Mouse (Mus musculus): ENCODE measurements around the gene Mkks. TPM values are rescaled to one million over a fixed set of nuclear protein-coding genes. Genes with fewer than 3 reads are reported as not detected.
A peak's percentile ranks its signal among the peaks of the same experiment; 100 is the strongest.

Gene Mkks
- 11.6 and 12.1 TPM in 2 replicates for polyA plus RNA-seq (2015; fragmentation: Nextera tagmentation; extraction: Ambion mirVana)

- Histone ChIP-seq H3K4me1 (peaks cover 11% of the 10 kb centered on the region), H3K9ac (peak within 1 kb of the TSS; percentile 85), H3K27ac (peak within 1 kb of the TSS; percentile 97), H3K27me3 (no peaks in the 10 kb centered on the region), H3K36me3 (no peaks in the 10 kb centered on the region), H3K4me2 (peak within 1 kb of the TSS; percentile 51), H3K4me3 (peak within 1 kb of the TSS; percentile 91), H3K9me3 (no peaks in the 10 kb centered on the region)
- under 1% methylated on average over 49 of the region's 49 CpGs for WGBS
- ATAC-seq (ENCODE audit: borderline replicate concordance, extremely low read depth, low FRiP score, low TSS enrichment), result peak; percentile 98
These were observed at the start of gene Mkks, which contains the start of the genes Slx4ip and AL731706.1 for GRCm38 (mm10) chr2:136891068-136891950. Mkks (minus strand) TSS chr2:136891389. Slx4ip (plus strand) TSS chr2:136891218. AL731706.1 (minus strand) TSS chr2:136891389.

DNA sequence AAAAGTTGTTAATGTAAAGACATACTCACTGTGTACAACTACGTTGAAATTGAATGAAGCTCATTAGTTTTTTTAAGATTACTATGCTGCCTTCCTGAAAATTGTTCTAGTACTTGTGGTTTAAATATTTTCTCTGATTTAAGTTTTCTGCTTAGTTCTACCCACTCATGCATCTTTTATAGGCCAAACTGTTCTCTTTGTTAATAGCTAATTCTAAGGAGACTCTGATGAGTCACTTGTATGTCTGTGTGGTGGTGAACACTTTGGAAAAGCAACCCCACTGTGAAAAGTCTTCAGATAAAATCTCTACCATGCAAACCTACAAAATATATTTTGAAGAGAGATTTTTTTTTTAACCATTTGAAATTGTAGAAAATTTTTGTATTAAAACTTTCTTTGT lies 47.1 kb upstream of the Mkks start:
- no peak for ATAC-seq (ENCODE audit: borderline replicate concordance, extremely low read depth, low FRiP score, low TSS enrichment)
- WGBS, result 86% methylated on average over 1 of the region's 1 CpGs
- H3K4me2 ChIP-seq, result no peak overlapping the region
- no peaks in the 10 kb centered on the region for H3K36me3 ChIP-seq
- no peak overlapping the region for H3K4me3 ChIP-seq
- no peaks in the 10 kb centered on the region for H3K9me3 ChIP-seq
- H3K27me3 ChIP-seq, result no peaks in the 10 kb centered on the region
- H3K4me1 ChIP-seq, result no peaks in the 10 kb centered on the region
- H3K9ac ChIP-seq, result no peak overlapping the region
- H3K27ac ChIP-seq, result no peak overlapping the region

- Histone ChIP-seq H3K27me3 (no peaks in the 10 kb centered on the region), H3K9me3 (no peaks in the 10 kb centered on the region), H3K27ac (no peak overlapping the region), H3K36me3 (no peaks in the 10 kb centered on the region), H3K4me3 (no peak overlapping the region), H3K4me2 (no peak overlapping the region), H3K9ac (no peak overlapping the region), H3K4me1 (no peaks in the 10 kb centered on the region)
- WGBS, result 85% methylated on average over 4 of the region's 4 CpGs
- no peak for ATAC-seq (ENCODE audit: borderline replicate concordance, extremely low read depth, low FRiP score, low TSS enrichment)
These were observed 45.5 kb upstream of the Mkks start for GRCm38 (mm10) chr2:136936391-136937288.

DNA sequence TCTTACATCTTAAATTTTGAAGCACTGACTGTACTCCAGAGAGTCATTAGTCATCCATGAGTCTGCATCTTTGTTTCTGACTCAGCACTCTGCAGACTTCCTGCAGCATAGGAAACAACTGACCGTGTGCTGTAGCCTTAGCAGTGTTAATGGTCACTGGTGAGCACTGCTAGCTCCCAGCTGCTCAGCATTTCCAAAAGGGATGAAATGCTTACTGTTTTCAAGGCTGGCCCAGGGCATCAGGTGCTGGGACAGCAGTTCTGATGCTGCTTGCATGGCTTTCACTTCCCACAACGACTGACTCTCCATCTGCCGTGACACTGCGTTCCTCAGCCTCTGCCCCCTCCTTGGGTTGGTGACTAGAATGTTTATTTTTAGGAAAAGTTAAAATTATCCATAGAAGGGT lies 29.8 kb upstream of the Mkks start:
- peaks cover 8% of the 10 kb centered on the region for H3K4me1 ChIP-seq
- no peak overlapping the region for H3K4me2 ChIP-seq

DNA sequence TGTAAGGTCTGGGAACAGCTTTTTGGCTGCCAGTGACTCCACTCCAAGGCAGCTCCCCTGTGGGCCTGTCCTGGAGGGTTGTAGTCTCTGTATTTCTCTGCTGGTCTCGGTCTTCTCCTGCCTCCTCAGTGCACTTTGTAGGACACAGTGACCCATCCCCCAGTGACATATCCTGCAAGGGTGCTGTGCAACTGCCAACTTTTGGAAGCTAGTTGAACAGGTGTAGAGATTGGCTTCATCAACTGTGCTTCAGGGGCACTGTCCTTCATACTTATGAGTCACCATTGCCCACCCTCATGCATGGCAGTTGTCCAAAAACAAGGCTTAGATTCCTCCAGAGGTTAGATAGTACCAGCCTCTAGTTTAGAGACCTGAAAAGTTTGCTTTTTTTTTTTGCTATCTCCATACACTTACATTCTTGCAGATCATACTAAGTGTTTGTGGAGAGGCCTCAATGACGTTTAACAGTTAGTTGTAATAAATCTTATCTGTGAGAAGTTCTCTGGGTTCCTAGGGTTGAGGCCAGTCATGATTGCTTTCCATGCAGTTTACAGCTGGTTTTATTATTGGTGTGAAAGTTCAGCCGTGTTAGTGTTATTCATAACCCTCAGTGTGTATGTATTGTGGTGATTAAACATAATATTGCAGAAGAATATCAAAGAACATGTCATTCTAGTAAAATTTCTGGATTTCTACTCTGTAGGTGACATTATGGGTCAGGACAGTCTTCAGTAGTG lies 29.2 kb upstream of the Mkks start:
- Histone ChIP-seq H3K27me3 (no peaks in the 10 kb centered on the region), H3K4me1 (peaks cover 8% of the 10 kb centered on the region), H3K36me3 (no peaks in the 10 kb centered on the region), H3K9me3 (no peaks in the 10 kb centered on the region), H3K9ac (no peak overlapping the region), H3K4me2 (no peak overlapping the region), H3K4me3 (no peak overlapping the region), H3K27ac (no peak overlapping the region)
- WGBS, result 69% methylated on average over 3 of the region's 3 CpGs
- ATAC-seq (ENCODE audit: borderline replicate concordance, extremely low read depth, low FRiP score, low TSS enrichment), result no peak

More for the DNA sequence above, 29.8 kb upstream of the Mkks start:
- no peak overlapping the region for H3K4me3 ChIP-seq
- no peaks in the 10 kb centered on the region for H3K27me3 ChIP-seq
- WGBS, result 25% methylated on average over 4 of the region's 4 CpGs
- H3K27ac ChIP-seq, result no peak overlapping the region
- no peaks in the 10 kb centered on the region for H3K36me3 ChIP-seq
- ATAC-seq (ENCODE audit: borderline replicate concordance, extremely low read depth, low FRiP score, low TSS enrichment), result peak; percentile 69; the same call in 1 of the 2 replicates
- H3K9me3 ChIP-seq, result no peaks in the 10 kb centered on the region
- no peak overlapping the region for H3K9ac ChIP-seq

DNA sequence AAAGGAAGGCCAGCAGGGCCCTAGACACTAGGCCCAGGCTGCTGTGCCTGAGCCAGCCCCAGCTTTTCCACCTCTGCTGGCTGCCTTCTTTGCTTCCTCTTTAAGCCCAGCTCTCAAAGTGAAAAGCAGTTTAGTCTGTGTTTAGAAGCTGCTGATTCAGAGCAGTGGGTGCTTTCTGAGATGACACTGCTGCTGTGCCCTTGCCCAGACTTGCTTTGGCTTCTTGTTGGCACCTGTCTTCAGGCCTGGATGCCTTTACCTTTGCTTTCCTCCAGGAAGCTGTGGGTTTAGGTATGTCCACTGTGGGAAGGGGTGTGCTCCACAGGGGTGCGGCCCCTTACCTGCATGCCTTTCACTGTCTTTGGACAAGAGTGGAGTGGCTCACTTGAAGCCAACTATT lies 28.2 kb upstream of the Mkks start:
- ATAC-seq (ENCODE audit: borderline replicate concordance, extremely low read depth, low FRiP score, low TSS enrichment), result no peak
- H3K9ac ChIP-seq, result no peak overlapping the region
- no peaks in the 10 kb centered on the region for H3K27me3 ChIP-seq
- H3K4me1 ChIP-seq, result peaks cover 8% of the 10 kb centered on the region
- H3K9me3 ChIP-seq, result no peaks in the 10 kb centered on the region
- H3K36me3 ChIP-seq, result no peaks in the 10 kb centered on the region
- no peak overlapping the region for H3K4me3 ChIP-seq
- WGBS, result 91% methylated on average over 1 of the region's 1 CpGs
- H3K4me2 ChIP-seq, result no peak overlapping the region
- no peak overlapping the region for H3K27ac ChIP-seq

DNA sequence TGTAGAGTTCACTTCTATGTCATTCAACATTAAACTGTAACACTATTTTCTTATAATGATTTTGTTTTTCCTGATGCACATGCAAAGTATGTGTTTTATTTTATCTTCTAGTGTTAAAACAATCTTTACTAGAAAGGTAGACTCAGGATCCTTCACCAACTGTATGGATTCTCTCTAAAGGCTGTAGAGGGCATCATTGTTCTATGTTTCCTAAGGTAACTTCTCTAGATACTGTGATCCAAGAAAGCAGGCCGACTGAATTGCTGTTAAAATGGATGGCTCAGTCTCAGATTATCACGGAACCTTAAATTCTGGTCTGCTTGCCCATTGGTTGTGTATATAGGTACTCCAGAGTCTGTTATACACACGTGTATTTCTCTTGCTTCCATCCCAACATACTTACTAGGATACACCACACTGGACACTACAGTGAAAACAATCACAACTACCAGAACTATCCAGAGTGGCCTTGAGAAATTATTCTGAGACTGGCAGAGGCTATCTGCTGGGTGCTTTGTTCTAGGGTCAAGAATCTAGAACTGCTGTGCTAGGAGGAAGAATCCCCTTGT lies 23.2 kb upstream of the Mkks start:
- 42% methylated on average over 3 of the region's 3 CpGs for WGBS
- H3K9ac ChIP-seq, result no peak overlapping the region
- no peak for ATAC-seq (ENCODE audit: borderline replicate concordance, extremely low read depth, low FRiP score, low TSS enrichment)

GRCm38 (mm10) chr2:136913021-136913420 lies 21.8 kb upstream of the Mkks start:
- no peaks in the 10 kb centered on the region for H3K9me3 ChIP-seq
- H3K36me3 ChIP-seq, result no peaks in the 10 kb centered on the region
- H3K9ac ChIP-seq, result no peak overlapping the region
- H3K4me2 ChIP-seq, result no peak overlapping the region
- no peak for ATAC-seq (ENCODE audit: borderline replicate concordance, extremely low read depth, low FRiP score, low TSS enrichment)
- peak overlapping the region; percentile 47; the same call in 1 of the 2 replicates for H3K27ac ChIP-seq
- no peaks in the 10 kb centered on the region for H3K27me3 ChIP-seq
- 61% methylated on average over 3 of the region's 3 CpGs for whole genome bisulfite sequencing
- H3K4me1 ChIP-seq, result peaks cover 24% of the 10 kb centered on the region
- H3K4me3 ChIP-seq, result no peak overlapping the region

More for the DNA sequence above, 23.2 kb upstream of the Mkks start:
- peaks cover 24% of the 10 kb centered on the region for H3K4me1 ChIP-seq
- H3K27me3 ChIP-seq, result no peaks in the 10 kb centered on the region
- H3K27ac ChIP-seq, result no peak overlapping the region
- no peaks in the 10 kb centered on the region for H3K36me3 ChIP-seq
- H3K9me3 ChIP-seq, result no peaks in the 10 kb centered on the region
- H3K4me2 ChIP-seq, result no peak overlapping the region
- H3K4me3 ChIP-seq, result no peak overlapping the region

DNA sequence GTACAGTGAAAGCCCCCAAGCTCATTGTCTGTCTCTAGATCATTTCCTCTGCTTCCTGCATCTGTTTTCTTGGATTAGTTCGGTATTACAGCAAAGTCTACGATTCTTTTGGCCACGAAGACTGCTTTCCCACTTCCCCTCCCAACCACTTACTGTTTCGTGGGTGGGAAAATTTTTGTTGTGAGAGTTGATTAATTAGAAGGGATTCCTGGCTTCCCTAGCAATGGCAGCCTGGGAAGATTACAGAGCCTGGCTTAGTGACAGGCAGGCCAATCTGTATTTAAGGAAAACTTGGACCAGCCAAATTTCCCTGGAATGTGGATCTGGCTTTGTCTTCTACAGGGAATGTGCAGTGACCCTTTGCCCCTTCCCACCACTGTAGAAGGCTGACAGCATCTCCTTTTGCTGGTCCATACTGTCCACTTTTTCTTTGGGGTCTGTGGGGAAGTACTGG lies 20.8 kb upstream of the Mkks start:
- peak overlapping the region; percentile 43 for H3K27ac ChIP-seq
- no peaks in the 10 kb centered on the region for H3K9me3 ChIP-seq
- no peaks in the 10 kb centered on the region for H3K27me3 ChIP-seq
- no peak overlapping the region for H3K4me2 ChIP-seq
- no peak overlapping the region for H3K4me3 ChIP-seq
- H3K36me3 ChIP-seq, result no peaks in the 10 kb centered on the region
- 17% methylated on average over 4 of the region's 4 CpGs for WGBS
- H3K4me1 ChIP-seq, result peaks cover 24% of the 10 kb centered on the region
- peak; percentile 50; the same call in 1 of the 2 replicates for ATAC-seq (ENCODE audit: borderline replicate concordance, extremely low read depth, low FRiP score, low TSS enrichment)
- no peak overlapping the region for H3K9ac ChIP-seq

GRCm38 (mm10) chr2:136909298-136909697 lies 18.1 kb upstream of the Mkks start:
- 79% methylated on average over 2 of the region's 2 CpGs for WGBS
- H3K36me3 ChIP-seq, result peaks cover 3% of the 10 kb centered on the region; the same call in 1 of the 2 replicates
- no peak overlapping the region for H3K4me3 ChIP-seq
- no peak overlapping the region for H3K27ac ChIP-seq
- H3K4me2 ChIP-seq, result no peak overlapping the region
- no peaks in the 10 kb centered on the region for H3K27me3 ChIP-seq
- no peaks in the 10 kb centered on the region for H3K9me3 ChIP-seq
- no peak for ATAC-seq (ENCODE audit: borderline replicate concordance, extremely low read depth, low FRiP score, low TSS enrichment)
- peaks cover 24% of the 10 kb centered on the region for H3K4me1 ChIP-seq
- H3K9ac ChIP-seq, result no peak overlapping the region

GRCm38 (mm10) chr2:136908596-136908995 lies 17.4 kb upstream of the Mkks start:
- H3K9ac ChIP-seq, result no peak overlapping the region
- H3K9me3 ChIP-seq, result no peaks in the 10 kb centered on the region
- H3K27ac ChIP-seq, result no peak overlapping the region
- H3K36me3 ChIP-seq, result peaks cover 3% of the 10 kb centered on the region; the same call in 1 of the 2 replicates
- whole genome bisulfite sequencing, result 75% methylated on average over 3 of the region's 3 CpGs
- H3K4me2 ChIP-seq, result no peak overlapping the region
- no peaks in the 10 kb centered on the region for H3K27me3 ChIP-seq
- H3K4me3 ChIP-seq, result no peak overlapping the region
- H3K4me1 ChIP-seq, result peaks cover 21% of the 10 kb centered on the region
- no peak for ATAC-seq (ENCODE audit: borderline replicate concordance, extremely low read depth, low FRiP score, low TSS enrichment)

Data from lung, embryonic 15.5 days (tissue).